Mouse (Mus musculus) lung, postnatal 0 days (tissue): ENCODE data around the gene Tbc1d14. TPM values are rescaled to one million over a fixed set of nuclear protein-coding genes. Genes with fewer than 3 reads are reported as not detected.

Experiments used
- ATAC-seq: fragments of 200-750 bp; cut with Nextera tagmentation; 2 replicates; pipeline ENCODE4 v1.8.0; 2017; ENCODE audit warnings: moderate library complexity
- DNase-seq: peaks from one replicate; pipeline ENCODE4 v3.0.0-alpha.2; 2016; ENCODE audit warnings: low spot score
- H3K27ac ChIP-seq: fragments of 300-500 bp; sonication (generic); 2 replicates; pipeline ENCODE4 v1.5.1; 2014; ENCODE audit warnings: antibody characterized with exemption, mild to moderate bottlenecking, low read length, mixed read lengths
- H3K27me3 ChIP-seq: fragments of 300-500 bp; sonication (generic); replicated peaks from 2 replicates; pipeline ENCODE4 v1.6.1; 2014; ENCODE audit warnings: low read length, mixed read lengths; ENCODE audit not compliant: insufficient read depth
- H3K36me3 ChIP-seq: fragments of 300-500 bp; sonication (generic); 2 replicates; pipeline ENCODE4 v1.6.1; 2014; ENCODE audit warnings: low read length, mixed read lengths; ENCODE audit not compliant: insufficient read depth
- H3K4me1 ChIP-seq: fragments of 300-500 bp; sonication (generic); 2 replicates; pipeline ENCODE4 v1.6.1; 2014; ENCODE audit warnings: antibody characterized with exemption, low read depth, low read length, mixed read lengths; ENCODE audit not compliant: insufficient read depth
- H3K4me2 ChIP-seq: fragments of 300-500 bp; sonication (generic); replicated peaks from 2 replicates; pipeline ENCODE4 v1.6.1; 2014; ENCODE audit warnings: low read depth, mild to moderate bottlenecking, low read length, moderate library complexity, mixed read lengths
- H3K4me3 ChIP-seq: fragments of 300-500 bp; sonication (generic); 2 replicates; pipeline ENCODE4 v1.5.1; 2014; ENCODE audit warnings: low read depth, low read length
- H3K9ac ChIP-seq: fragments of 300-500 bp; sonication (generic); replicated peaks from 2 replicates; pipeline ENCODE4 v1.6.1; 2014; ENCODE audit warnings: low read depth, mild to moderate bottlenecking
- H3K9me3 ChIP-seq: fragments of 300-500 bp; sonication (generic); 2 replicates; pipeline ENCODE4 v1.6.1; 2016; ENCODE audit warnings: low read length, mixed read lengths
- CTCF ChIP-seq: IDR thresholded peaks from 2 replicates; pipeline ENCODE4 v1.5.1; 2016; ENCODE audit warnings: antibody characterized with exemption, mild to moderate bottlenecking
- EP300 ChIP-seq: IDR thresholded peaks from 2 replicates; pipeline ENCODE4 v1.6.1; 2016; ENCODE audit warnings: antibody characterized with exemption, mild to moderate bottlenecking, control low read depth
- WGBS: fragments of 180-500 bp; shearing (Covaris S2); extraction: QIAGEN DNeasy Blood & Tissue Kit; methylation state at CpG from one replicate; pipeline ENCODE4 v1.1.7; 2014; 5-methylcytosine and 5-hydroxymethylcytosine counted together
- polyA plus RNA-seq: library from polyadenylated mRNA; unstranded; fragments of >200 nt; fragmentation: Nextera tagmentation; extraction: Ambion mirVana; gene quantifications from 2 replicates; pipeline ENCODE4 v1.2.1, GENCODE M21; 2015

The Tbc1d14 gene
- polyA plus RNA-seq, 1 experiment from 2014 or later = 15.0 TPM

- WGBS = 8% methylated on average over 5 of the region's 5 CpGs
- no peak for ATAC-seq
- peak overlapping the region; percentile 64 for H3K4me3 ChIP-seq
- no peaks in the 10 kb centered on the region for H3K9me3 ChIP-seq
- TF ChIP-seq CTCF = no peak
- no peak for TF ChIP-seq EP300
- H3K27ac ChIP-seq = 0 out of 2 replicates have a peak overlapping the region, but pooled peaks have one; percentile 49
- peak; percentile 6 for DNase-seq
- no peaks in the 10 kb centered on the region for H3K27me3 ChIP-seq
- H3K4me1 ChIP-seq = peaks cover 17% of the 10 kb centered on the region; the same call in 1 of the 2 replicates
- peak overlapping the region; percentile 51; the same call in 1 of the 2 replicates for H3K9ac ChIP-seq
- H3K4me2 ChIP-seq = peak overlapping the region; percentile 85
- H3K36me3 ChIP-seq = no peaks in the 10 kb centered on the region
These were observed 63.4 kb downstream of the Tbc1d14 start for GRCm38 (mm10) chr5:36529698-36530097.

GRCm38 (mm10) chr5:36526921-36527320 is 66.2 kb downstream of the Tbc1d14 start:
- TF ChIP-seq EP300 (no peak), CTCF (no peak)
- H3K9me3 ChIP-seq = no peaks in the 10 kb centered on the region

GRCm38 (mm10) chr5:36526274-36526673 is 66.8 kb downstream of the Tbc1d14 start:
- H3K4me1 ChIP-seq = peaks cover 17% of the 10 kb centered on the region; the same call in 1 of the 2 replicates
- 77% methylated on average over 5 of the region's 5 CpGs for WGBS
- no peak overlapping the region for H3K27ac ChIP-seq
- DNase-seq = peak; percentile 40
- no peak for ATAC-seq
- no peak overlapping the region for H3K4me3 ChIP-seq
- no peak overlapping the region for H3K4me2 ChIP-seq
- H3K9me3 ChIP-seq = no peaks in the 10 kb centered on the region
- TF ChIP-seq EP300 = no peak
- peak; percentile 67 for TF ChIP-seq CTCF
- no peak overlapping the region for H3K9ac ChIP-seq
- no peaks in the 10 kb centered on the region for H3K27me3 ChIP-seq
- H3K36me3 ChIP-seq = no peaks in the 10 kb centered on the region

More at GRCm38 (mm10) chr5:36526921-36527320, 66.2 kb downstream of the Tbc1d14 start:
- Histone ChIP-seq H3K27ac (no peak overlapping the region), H3K4me2 (no peak overlapping the region), H3K36me3 (no peaks in the 10 kb centered on the region), H3K4me3 (no peak overlapping the region), H3K9ac (no peak overlapping the region), H3K4me1 (peaks cover 17% of the 10 kb centered on the region; the same call in 1 of the 2 replicates), H3K27me3 (no peaks in the 10 kb centered on the region)
- 93% methylated on average over 2 of the region's 2 CpGs for WGBS
- ATAC-seq (no peak), DNase-seq (no peak)

- ATAC-seq (no peak), DNase-seq (no peak)
- H3K9ac ChIP-seq = no peak overlapping the region
- 75% methylated on average over 2 of the region's 2 CpGs for WGBS
- H3K9me3 ChIP-seq = no peaks in the 10 kb centered on the region
- no peaks in the 10 kb centered on the region for H3K36me3 ChIP-seq
- no peak overlapping the region for H3K4me3 ChIP-seq
- H3K4me2 ChIP-seq = no peak overlapping the region
- H3K27me3 ChIP-seq = no peaks in the 10 kb centered on the region
- peaks cover 13% of the 10 kb centered on the region; the same call in 1 of the 2 replicates for H3K4me1 ChIP-seq
- TF ChIP-seq CTCF (no peak), EP300 (no peak)
- no peak overlapping the region for H3K27ac ChIP-seq
These were observed 67.9 kb downstream of the Tbc1d14 start for GRCm38 (mm10) chr5:36525216-36525615.

GRCm38 (mm10) chr5:36523219-36523703 is 69.8 kb downstream of the Tbc1d14 start:
- Histone ChIP-seq H3K4me1 (no peaks in the 10 kb centered on the region), H3K27me3 (no peaks in the 10 kb centered on the region), H3K4me3 (no peak overlapping the region), H3K9ac (no peak overlapping the region), H3K9me3 (no peaks in the 10 kb centered on the region), H3K27ac (no peak overlapping the region), H3K4me2 (no peak overlapping the region), H3K36me3 (no peaks in the 10 kb centered on the region)
- no peak for ATAC-seq
- peak; percentile 18 for DNase-seq
- 66% methylated on average over 5 of the region's 5 CpGs for WGBS
- TF ChIP-seq CTCF (no peak), EP300 (no peak)

GRCm38 (mm10) chr5:36522782-36523181 is 70.3 kb downstream of the Tbc1d14 start:
- TF ChIP-seq EP300 = no peak
- TF ChIP-seq CTCF = no peak
- Histone ChIP-seq H3K9me3 (no peaks in the 10 kb centered on the region), H3K9ac (no peak overlapping the region), H3K4me3 (no peak overlapping the region), H3K27me3 (no peaks in the 10 kb centered on the region), H3K36me3 (no peaks in the 10 kb centered on the region), H3K4me2 (no peak overlapping the region), H3K4me1 (no peaks in the 10 kb centered on the region), H3K27ac (no peak overlapping the region)
- peak; percentile 11 for DNase-seq
- no peak for ATAC-seq
- 39% methylated on average over 2 of the region's 2 CpGs for WGBS
